In genomic region chr10:52714557-52714956, GRCm38 (mm10) we compare ENCODE assay signal across 36 mouse cellular contexts. TPM values are rescaled to one million over a fixed set of nuclear protein-coding genes. Genes with fewer than 3 reads are reported as not detected.
"Had no signal": no experiment of that assay in that cellular context is flagged by ENCODE, and none has a peak within 500 bp of the region (broad histone marks: within the 10 kb centered on the region; RNA-seq: fewer than 3 reads in every experiment).

No protein-coding gene starts in this region.

- DNase-seq: left cerebral cortex, postnatal 4 days; liver; liver, embryonic 13.5 days; liver, postnatal 0 days; lung, adult 18-20 months; lung, adult 2 months; lung, embryonic 14.5 days; lung, postnatal 10 days; lung, postnatal 14 days; lung, postnatal 36 days; lung, postnatal 4 days; midbrain, embryonic 14.5 days had no signal

- H3K27ac ChIP-seq: limb, embryonic 10.5 days; limb, embryonic 12.5 days; limb, embryonic 13.5 days; limb, embryonic 15.5 days; liver, embryonic 12.5 days; liver, embryonic 13.5 days; liver, embryonic 14.5 days; liver, embryonic 15.5 days; lung, embryonic 15.5 days; macrophage; midbrain, embryonic 10.5 days; midbrain, embryonic 12.5 days; midbrain, embryonic 13.5 days; midbrain, embryonic 15.5 days; neural tube, embryonic 12.5 days; neural tube, embryonic 13.5 days had no signal

- ATAC-seq: liver, embryonic 12.5 days; liver, postnatal 0 days; lung, postnatal 0 days; midbrain, embryonic 13.5 days; midbrain, embryonic 15.5 days; midbrain, embryonic 16.5 days had no signal

- H3K4me3 ChIP-seq: limb, embryonic 10.5 days; limb, embryonic 12.5 days; limb, embryonic 13.5 days; limb, embryonic 15.5 days; liver, embryonic 12.5 days; liver, embryonic 13.5 days; liver, embryonic 15.5 days; lung, embryonic 15.5 days; megakaryocyte, embryonic 14.5 days; midbrain, embryonic 10.5 days; midbrain, embryonic 12.5 days; midbrain, embryonic 13.5 days; midbrain, embryonic 15.5 days; myocyte; neural tube, embryonic 12.5 days; neural tube, embryonic 13.5 days had no signal

RNA-seq across cellular contexts. Expression of gene Slc35f1, which starts 24.2 kb away (rescaled TPM):
- total RNA-seq: liver, adult 2 months; megakaryocyte progenitor cell, adult 5-6 weeks; megakaryocyte, adult 5-6 weeks; megakaryocyte-erythroid progenitor cell, adult 5-6 weeks; monocyte, adult 5-6 weeks had no signal
